Mouse (Mus musculus) embryonic facial prominence, embryonic 13.5 days (tissue): ENCODE data around the gene Fam107b. TPM values are rescaled to one million over a fixed set of nuclear protein-coding genes. Genes with fewer than 3 reads are reported as not detected.
"Not testable (repeated sequence)": the region's sequence is repeated elsewhere in the genome, so short reads cannot be mapped to it uniquely, and the experiment has no call there.

ENCODE experiments used
- ATAC-seq: fragments of 200-750 bp; cut with Nextera tagmentation; 2 replicates; pipeline ENCODE4 v1.8.0; 2017; ENCODE audit warnings: low read depth; ENCODE audit not compliant: insufficient number of reproducible peaks, insufficient read depth, low FRiP score, low TSS enrichment
- H3K27ac ChIP-seq: fragments of 300-500 bp; sonication (generic); 2 replicates; pipeline ENCODE4 v1.5.1; 2015; ENCODE audit warnings: moderate library complexity, mild to moderate bottlenecking, inconsistent platforms
- H3K27me3 ChIP-seq: fragments of 300-500 bp; sonication (generic); 2 replicates; pipeline ENCODE4 v1.6.1; 2015; ENCODE audit warnings: mild to moderate bottlenecking, inconsistent platforms
- H3K36me3 ChIP-seq: fragments of 300-500 bp; sonication (generic); 2 replicates; pipeline ENCODE4 v1.6.1; 2015; ENCODE audit warnings: mild to moderate bottlenecking, inconsistent platforms
- H3K4me1 ChIP-seq: fragments of 300-500 bp; sonication (generic); 2 replicates; pipeline ENCODE4 v1.6.1; 2015; ENCODE audit warnings: inconsistent platforms
- H3K4me2 ChIP-seq: fragments of 300-500 bp; sonication (generic); 2 replicates; pipeline ENCODE4 v1.6.1; 2015; ENCODE audit warnings: moderate library complexity, mild to moderate bottlenecking, inconsistent platforms
- H3K4me3 ChIP-seq: fragments of 300-500 bp; sonication (generic); 2 replicates; pipeline ENCODE4 v1.5.1; 2015; ENCODE audit warnings: mild to moderate bottlenecking, inconsistent platforms
- H3K9ac ChIP-seq: fragments of 300-500 bp; sonication (generic); 2 replicates; pipeline ENCODE4 v1.6.1; 2015; ENCODE audit warnings: mild to moderate bottlenecking, inconsistent platforms
- H3K9me3 ChIP-seq: fragments of 300-500 bp; sonication (generic); 2 replicates; pipeline ENCODE4 v1.6.1; 2016; ENCODE audit warnings: inconsistent platforms
- WGBS: fragments of 180-500 bp; shearing (Covaris S2); methylation state at CpG from one replicate; pipeline ENCODE4 v1.1.7; 2015; ENCODE audit warnings: mixed read lengths; 5-methylcytosine and 5-hydroxymethylcytosine counted together
- polyA plus RNA-seq: library from polyadenylated mRNA; unstranded; fragments of >200 nt; fragmentation: Nextera tagmentation; extraction: Ambion mirVana; gene quantifications from 2 replicates; pipeline ENCODE4 v1.2.1, GENCODE M21; 2015

Fam107b gene
- polyA plus RNA-seq, 1 experiment from 2014 or later = 37.3 TPM

DNA sequence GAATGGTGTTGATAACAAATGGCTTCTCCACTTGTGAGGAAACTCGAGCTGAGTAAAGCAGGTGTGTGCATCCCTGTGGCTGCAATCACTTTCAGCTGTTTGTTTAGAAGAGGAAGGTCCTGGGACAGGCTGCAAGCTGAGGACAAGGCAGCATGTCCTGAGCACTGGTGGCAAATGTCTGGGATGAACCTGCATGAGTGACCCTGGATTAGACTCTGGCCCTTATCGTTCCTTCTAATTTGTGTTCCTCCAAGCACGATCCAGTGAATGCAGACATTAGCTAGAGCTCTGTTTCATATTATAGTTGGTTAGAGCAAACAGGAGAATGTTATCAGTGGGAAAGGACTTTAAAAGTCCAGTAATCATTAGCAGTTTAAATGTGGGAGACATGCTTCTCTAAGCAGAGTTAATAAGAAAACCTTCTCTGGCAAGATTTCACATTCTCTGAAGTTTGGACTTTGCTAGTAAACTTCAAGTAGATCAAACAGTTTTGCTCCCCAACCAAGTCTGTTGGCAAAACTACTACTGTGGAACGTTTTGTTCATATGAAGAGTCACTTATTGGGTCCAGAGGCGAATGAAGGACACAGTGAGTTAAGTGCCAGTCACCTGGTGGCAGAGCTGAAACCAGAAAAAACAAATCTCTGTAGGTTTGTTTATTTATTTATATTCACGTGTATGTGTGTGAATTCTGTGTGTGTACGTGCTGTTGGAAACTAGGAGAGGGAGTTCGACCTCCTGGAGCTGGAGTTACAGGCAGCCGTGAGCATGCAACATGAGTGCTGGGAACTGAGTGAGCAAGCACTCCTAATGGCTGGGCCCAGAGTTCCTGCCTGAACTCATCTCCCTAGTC, 134.2 kb downstream of the Fam107b start:
- no peak overlapping the region for H3K4me2 ChIP-seq
- H3K9me3 ChIP-seq = no peaks in the 10 kb centered on the region
- H3K9ac ChIP-seq = no peak overlapping the region
- no peaks in the 10 kb centered on the region for H3K27me3 ChIP-seq
- no peaks in the 10 kb centered on the region for H3K36me3 ChIP-seq
- no peaks in the 10 kb centered on the region; the same call in 1 of the 2 replicates for H3K4me1 ChIP-seq
- WGBS = 57% methylated on average over 9 of the region's 9 CpGs
- H3K27ac ChIP-seq = no peak overlapping the region
- no peak overlapping the region for H3K4me3 ChIP-seq
- ATAC-seq = no peak

- ATAC-seq, H3K9me3 ChIP-seq, H3K9ac ChIP-seq, H3K4me3 ChIP-seq, H3K4me2 ChIP-seq, H3K27me3 ChIP-seq, H3K27ac ChIP-seq, H3K36me3 ChIP-seq, H3K4me1 ChIP-seq: not testable (repeated sequence)
- WGBS = 41% methylated on average over 3 of the region's 3 CpGs
These were observed 135.0 kb downstream of the Fam107b start for GRCm38 (mm10) chr2:3705283-3705682.

DNA sequence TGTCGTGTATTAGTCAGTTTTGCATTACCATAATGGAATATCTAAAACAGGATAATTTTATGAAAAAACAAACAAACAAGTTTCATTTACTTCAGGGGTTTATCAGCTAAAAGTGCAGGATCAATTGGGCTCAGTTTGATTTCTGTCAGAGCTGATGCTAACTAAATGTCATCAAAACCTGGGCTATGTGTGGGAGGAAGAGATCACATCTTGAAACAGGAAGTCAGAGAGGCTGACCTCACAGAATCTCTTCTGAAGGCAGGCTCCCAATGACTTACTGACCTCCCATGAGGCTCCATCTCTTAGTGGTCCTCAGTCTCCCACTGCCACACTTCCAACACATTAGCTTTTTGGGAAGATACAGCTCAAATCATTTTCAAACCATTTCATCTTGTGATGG, 136.9 kb downstream of the Fam107b start:
- no peak for ATAC-seq
- H3K27ac ChIP-seq = no peak overlapping the region
- no peaks in the 10 kb centered on the region for H3K9me3 ChIP-seq
- no peak overlapping the region for H3K4me3 ChIP-seq
- no peak overlapping the region for H3K4me2 ChIP-seq
- WGBS = 78% methylated on average over 1 of the region's 1 CpGs
- no peak overlapping the region for H3K9ac ChIP-seq
- H3K36me3 ChIP-seq = no peaks in the 10 kb centered on the region
- H3K4me1 ChIP-seq = no peaks in the 10 kb centered on the region
- no peaks in the 10 kb centered on the region for H3K27me3 ChIP-seq

GRCm38 (mm10) chr2:3708621-3709020, 138.3 kb downstream of the Fam107b start:
- ATAC-seq = no peak
- Histone ChIP-seq H3K36me3 (no peaks in the 10 kb centered on the region), H3K4me1 (0 out of 2 replicates have a peak, but pooled peaks cover 4% of the 10 kb centered on the region), H3K4me2 (no peak overlapping the region), H3K9me3 (no peaks in the 10 kb centered on the region), H3K27ac (no peak overlapping the region), H3K4me3 (no peak overlapping the region), H3K9ac (no peak overlapping the region), H3K27me3 (no peaks in the 10 kb centered on the region)
- 90% methylated on average over 4 of the region's 4 CpGs for WGBS

DNA sequence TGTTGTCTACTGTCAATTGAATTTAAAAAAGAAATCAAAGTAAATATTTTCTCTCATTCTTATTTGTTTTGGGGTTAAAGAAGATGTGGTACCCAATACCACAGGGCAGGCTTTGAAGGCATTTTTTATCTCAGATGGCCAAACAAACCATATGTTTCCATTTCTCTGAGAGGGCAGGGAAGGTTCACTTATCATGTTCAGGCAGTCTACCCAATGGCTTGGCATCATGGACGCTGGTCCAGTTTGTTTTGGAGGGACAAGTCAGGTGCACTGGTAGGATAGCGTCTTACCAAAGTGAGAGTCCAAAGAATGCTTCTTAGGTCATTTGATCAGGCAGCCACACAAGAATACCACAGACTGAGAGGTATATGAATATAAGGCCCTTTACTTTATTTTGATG, 139.6 kb downstream of the Fam107b start:
- Histone ChIP-seq H3K36me3 (no peaks in the 10 kb centered on the region), H3K4me3 (no peak overlapping the region), H3K27ac (no peak overlapping the region), H3K9ac (no peak overlapping the region), H3K27me3 (no peaks in the 10 kb centered on the region), H3K4me2 (no peak overlapping the region), H3K4me1 (peaks cover 11% of the 10 kb centered on the region; the same call in 1 of the 2 replicates), H3K9me3 (no peaks in the 10 kb centered on the region)
- no peak for ATAC-seq
- WGBS = 84% methylated on average over 2 of the region's 2 CpGs

GRCm38 (mm10) chr2:3710521-3710920, 140.2 kb downstream of the Fam107b start:
- H3K36me3 ChIP-seq = no peaks in the 10 kb centered on the region
- no peak overlapping the region for H3K4me3 ChIP-seq
- H3K9ac ChIP-seq = no peak overlapping the region
- H3K27ac ChIP-seq = no peak overlapping the region
- 85% methylated on average over 3 of the region's 3 CpGs for WGBS
- no peak overlapping the region for H3K4me2 ChIP-seq
- H3K27me3 ChIP-seq = no peaks in the 10 kb centered on the region
- H3K9me3 ChIP-seq = no peaks in the 10 kb centered on the region
- ATAC-seq = no peak
- peaks cover 16% of the 10 kb centered on the region for H3K4me1 ChIP-seq

- Histone ChIP-seq H3K9ac (no peak overlapping the region), H3K27me3 (no peaks in the 10 kb centered on the region), H3K4me2 (peak overlapping the region; percentile 79), H3K4me1 (peaks cover 36% of the 10 kb centered on the region), H3K27ac (no peak overlapping the region), H3K36me3 (no peaks in the 10 kb centered on the region), H3K9me3 (no peaks in the 10 kb centered on the region), H3K4me3 (no peak overlapping the region; the same call in 1 of the 2 replicates)
- 57% methylated on average over 3 of the region's 3 CpGs for WGBS
- ATAC-seq = no peak
These were observed 142.2 kb downstream of the Fam107b start for GRCm38 (mm10) chr2:3712369-3713042.

GRCm38 (mm10) chr2:3713212-3713681, 143.0 kb downstream of the Fam107b start:
- peak overlapping the region; percentile 97 for H3K9ac ChIP-seq
- peak; percentile 87 for ATAC-seq
- H3K27ac ChIP-seq = peak overlapping the region; percentile 85
- peaks cover 43% of the 10 kb centered on the region for H3K4me1 ChIP-seq
- H3K4me2 ChIP-seq = peak overlapping the region; percentile 79
- no peaks in the 10 kb centered on the region for H3K27me3 ChIP-seq
- under 1% methylated on average over 41 of the region's 41 CpGs for WGBS
- no peaks in the 10 kb centered on the region for H3K9me3 ChIP-seq
- H3K36me3 ChIP-seq = no peaks in the 10 kb centered on the region
- peak overlapping the region; percentile 97 for H3K4me3 ChIP-seq

DNA sequence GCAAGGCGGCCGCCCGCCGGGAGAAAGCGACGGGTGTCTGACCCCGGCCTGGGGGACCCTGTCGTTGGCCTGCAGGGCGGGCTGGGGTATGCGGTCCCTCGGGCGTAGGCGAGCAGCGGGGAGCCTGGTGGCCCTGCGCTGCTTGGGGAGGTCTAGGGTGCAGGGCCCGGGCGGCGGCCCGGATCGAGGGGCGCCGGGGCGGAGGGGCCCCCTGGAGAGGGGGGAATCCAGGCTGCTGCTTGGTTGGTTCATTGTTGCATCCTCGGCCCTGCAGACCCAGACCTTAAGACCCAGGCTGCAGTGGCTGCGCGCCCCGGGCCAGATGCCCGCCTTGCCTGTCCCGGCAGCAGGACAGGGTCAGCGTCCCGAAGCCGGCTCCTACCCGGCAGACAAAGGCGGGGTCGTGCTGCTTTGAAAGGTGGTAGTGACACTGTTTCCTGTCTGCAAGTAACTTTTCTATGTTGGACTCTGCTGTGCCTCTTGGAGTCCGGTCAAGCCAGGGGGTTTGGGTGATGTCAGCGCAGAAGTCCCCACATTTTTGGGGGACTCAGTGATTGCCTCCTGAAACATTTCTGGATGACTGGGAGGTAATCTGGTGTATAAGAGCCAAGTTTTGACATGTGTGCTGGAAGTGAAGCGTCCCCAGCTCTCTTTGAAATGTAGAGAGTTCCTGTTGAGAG, 143.5 kb downstream of the Fam107b start:
- ATAC-seq = peak; percentile 68
- Histone ChIP-seq H3K27ac (peak overlapping the region; percentile 85), H3K4me2 (peak overlapping the region; percentile 79), H3K9me3 (no peaks in the 10 kb centered on the region), H3K27me3 (no peaks in the 10 kb centered on the region), H3K4me3 (peak overlapping the region; percentile 97), H3K4me1 (peaks cover 47% of the 10 kb centered on the region), H3K36me3 (no peaks in the 10 kb centered on the region), H3K9ac (peak overlapping the region; percentile 97)
- under 1% methylated on average over 33 of the region's 38 CpGs for WGBS

DNA sequence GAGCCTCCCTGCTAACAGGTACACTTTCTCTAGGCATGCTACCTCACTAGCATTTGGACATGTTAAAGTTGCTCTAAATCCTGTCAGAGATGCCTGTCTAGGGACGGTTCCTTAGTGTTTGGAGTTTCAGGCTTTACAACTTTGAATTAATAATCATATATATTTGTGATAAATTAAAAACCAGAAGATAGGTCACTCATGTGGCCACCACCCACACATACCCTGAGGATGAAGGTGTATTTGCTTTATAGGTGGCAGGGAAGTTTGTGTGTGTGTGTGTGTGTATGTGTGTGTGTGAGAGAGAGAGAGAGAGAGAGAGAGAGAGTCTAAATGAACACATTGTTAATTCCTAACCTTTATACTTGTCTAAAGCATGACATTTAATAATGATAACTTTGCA, 144.2 kb downstream of the Fam107b start:
- no peaks in the 10 kb centered on the region for H3K9me3 ChIP-seq
- 31% methylated on average over 1 of the region's 1 CpGs for WGBS
- H3K4me2 ChIP-seq = peak overlapping the region; percentile 79
- H3K4me3 ChIP-seq = peak overlapping the region; percentile 97
- H3K4me1 ChIP-seq = peaks cover 47% of the 10 kb centered on the region
- H3K36me3 ChIP-seq = no peaks in the 10 kb centered on the region
- no peaks in the 10 kb centered on the region for H3K27me3 ChIP-seq
- no peak for ATAC-seq
- no peak overlapping the region for H3K27ac ChIP-seq
- peak overlapping the region; percentile 97; the same call in 1 of the 2 replicates for H3K9ac ChIP-seq

- H3K27ac ChIP-seq = no peak overlapping the region
- no peaks in the 10 kb centered on the region for H3K9me3 ChIP-seq
- H3K4me1 ChIP-seq = peaks cover 47% of the 10 kb centered on the region
- 55% methylated on average over 3 of the region's 3 CpGs for WGBS
- 0 out of 2 replicates have a peak overlapping the region, but pooled peaks have one; percentile 12 for H3K9ac ChIP-seq
- no peaks in the 10 kb centered on the region for H3K27me3 ChIP-seq
- peak overlapping the region; percentile 79 for H3K4me2 ChIP-seq
- no peaks in the 10 kb centered on the region for H3K36me3 ChIP-seq
- no peak for ATAC-seq
- H3K4me3 ChIP-seq = no peak overlapping the region
These were observed 145.1 kb downstream of the Fam107b start for GRCm38 (mm10) chr2:3715424-3715823.
